Mouse (Mus musculus): ENCODE measurements around the gene Gm40193.
A peak's percentile ranks its signal among the peaks of the same experiment; 100 is the strongest.

The Gm40193 gene

DNA sequence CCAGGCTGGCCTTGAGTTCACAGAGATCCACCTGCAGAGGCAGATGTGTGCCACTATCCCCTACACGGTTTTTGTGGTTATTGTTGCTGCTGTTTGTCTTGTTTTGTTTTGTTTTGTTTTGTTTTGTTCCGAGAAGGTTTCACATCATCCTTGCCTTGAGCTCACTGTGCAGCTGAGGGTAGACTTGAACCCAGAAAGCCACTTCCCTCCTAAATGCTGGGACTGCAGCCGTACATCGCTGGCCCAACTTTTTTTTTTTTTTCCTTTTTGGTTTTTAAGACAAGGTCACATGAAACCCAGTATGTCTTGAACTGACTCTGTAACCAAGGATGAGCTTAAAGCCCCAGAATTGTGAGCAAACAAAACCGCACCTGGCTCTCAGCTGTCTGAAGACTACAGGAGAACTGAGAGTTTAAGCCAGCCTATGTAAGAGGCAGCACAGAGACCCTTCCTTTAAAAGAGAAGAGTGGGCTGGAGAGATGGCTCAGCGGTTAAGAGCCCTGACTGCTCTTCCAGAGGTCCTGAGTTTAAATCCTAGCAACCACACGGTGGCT is 25.7 kb downstream of the Gm40193 start:
- no peak for DNase-seq (ENCODE audit: extremely low read depth, low read depth)

DNA sequence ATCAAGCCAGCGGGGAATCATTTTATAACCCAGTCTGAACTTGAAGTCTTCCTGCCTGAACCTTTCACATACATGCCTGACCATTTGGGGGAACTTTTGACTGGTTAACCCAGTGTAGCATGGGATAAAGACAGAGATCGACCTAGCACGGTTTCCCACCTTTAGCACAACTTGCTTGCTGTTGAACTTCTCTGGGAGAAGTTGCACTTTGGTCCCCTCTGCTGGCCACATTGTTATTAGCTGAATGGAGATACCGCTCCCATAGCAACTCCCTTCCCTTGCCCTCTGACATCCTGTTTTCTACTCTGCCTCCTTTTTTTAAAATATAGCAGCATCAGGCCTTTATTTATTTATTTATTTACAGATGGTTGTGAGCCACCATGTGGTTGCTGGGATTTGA is 26.4 kb downstream of the Gm40193 start:
- DNase-seq (ENCODE audit: extremely low read depth, low read depth), result peak; percentile 52

DNA sequence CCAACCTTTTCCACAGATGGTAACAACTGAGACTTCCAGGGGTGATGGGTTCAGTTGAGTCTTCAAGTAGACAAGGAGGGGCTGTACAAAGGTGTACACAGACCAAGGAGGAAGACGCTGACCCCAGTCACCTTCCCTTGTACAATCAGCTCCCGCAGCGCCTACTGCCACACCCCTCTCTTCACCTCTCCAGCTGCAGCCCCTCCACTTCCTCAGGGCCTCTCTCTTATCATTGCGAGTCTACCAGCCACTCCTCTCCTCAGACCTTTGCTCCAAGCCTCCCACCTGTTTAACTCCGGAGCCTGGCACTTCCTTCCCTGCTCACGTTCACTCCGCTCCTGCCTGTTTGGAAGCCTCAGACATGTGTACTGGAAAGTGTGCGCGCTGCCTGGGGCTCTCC is 27.8 kb downstream of the Gm40193 start, which contains the start of gene Tm4sf5:
Gene Tm4sf5, plus strand, starts transcription at position 275 of the 400 bp plus-strand sequence.
- peak; percentile 17 for DNase-seq (ENCODE audit: extremely low read depth, low read depth)

DNA sequence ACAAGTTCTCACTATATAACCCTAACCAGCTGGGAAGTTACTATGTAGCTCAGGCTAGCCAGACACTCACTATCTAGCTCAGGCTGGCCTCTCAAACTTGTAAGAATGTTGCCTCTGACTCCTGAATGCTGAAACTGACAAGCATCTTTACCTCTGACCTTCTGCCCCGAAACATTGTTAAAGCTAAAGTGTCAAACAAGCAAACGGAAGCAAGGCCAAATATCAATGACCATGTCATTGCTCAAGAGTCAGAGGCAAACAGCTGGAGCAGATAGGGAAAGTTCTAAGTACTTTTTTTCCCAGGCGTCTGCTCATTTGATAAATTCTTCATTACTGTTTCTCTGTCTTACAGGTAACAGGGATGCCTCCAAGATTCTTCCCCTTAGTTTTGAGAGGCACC is 30.7 kb downstream of the Gm40193 start:
- DNase-seq (ENCODE audit: extremely low read depth, low read depth), result no peak

DNA sequence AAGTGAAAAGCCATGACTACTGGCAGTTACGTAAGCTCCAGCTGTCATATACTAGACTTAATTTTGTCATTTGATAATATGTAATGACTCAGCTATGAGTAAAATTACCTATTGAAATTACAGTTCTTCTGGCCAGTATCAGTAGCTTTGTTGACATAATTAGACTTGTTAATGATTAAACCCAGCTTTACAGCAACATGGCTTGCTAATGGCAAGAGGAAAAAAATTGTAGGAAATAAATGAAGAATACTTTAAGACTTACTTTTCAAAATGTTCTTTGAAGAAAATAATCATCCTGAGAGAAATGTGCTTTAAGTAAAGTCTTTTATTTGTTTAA is 32.3 kb downstream of the Gm40193 start:
- no peak for DNase-seq (ENCODE audit: extremely low read depth, low read depth)

DNA sequence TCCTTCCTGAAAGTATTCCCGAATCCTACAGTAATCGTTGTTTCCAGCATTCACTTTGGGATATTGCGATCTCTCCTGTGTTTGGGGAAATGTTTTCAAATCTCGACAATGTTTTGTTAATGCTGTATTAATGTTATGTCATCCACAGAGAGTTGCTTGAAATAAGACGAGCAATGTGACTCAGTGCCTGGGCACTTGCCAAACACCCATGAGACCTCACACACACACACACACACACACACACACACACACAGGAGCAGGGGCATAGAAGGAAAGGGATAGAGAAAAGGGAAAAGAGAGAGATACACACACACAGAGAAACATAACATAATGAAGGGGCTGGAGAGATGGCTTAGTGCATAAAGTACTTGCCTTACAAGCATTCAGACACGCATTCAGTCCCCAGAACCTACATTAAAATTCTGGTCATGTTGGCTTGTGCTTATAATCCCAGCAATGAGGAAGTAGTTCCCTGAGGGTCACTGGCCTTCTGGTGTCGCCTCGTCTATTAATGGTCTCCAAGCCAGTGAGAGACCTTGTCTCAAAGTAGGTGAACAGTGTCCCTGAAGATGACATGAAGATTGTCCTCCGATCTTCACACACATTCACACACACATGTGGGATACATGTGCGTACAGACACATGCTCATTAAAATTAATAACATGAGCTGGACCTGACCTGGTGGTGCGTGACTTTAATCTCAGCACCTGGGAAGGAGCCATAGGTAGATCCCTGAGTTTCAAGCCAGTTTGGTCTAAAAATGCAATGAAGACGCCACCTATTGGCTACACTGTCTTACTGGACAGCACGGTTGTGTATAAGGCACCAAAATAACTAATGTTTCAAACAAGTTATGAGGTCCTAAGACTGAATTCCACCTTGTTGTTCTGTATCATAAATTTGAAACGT is 32.9 kb downstream of the Gm40193 start:
- DNase-seq (ENCODE audit: extremely low read depth, low read depth), result no peak

DNA sequence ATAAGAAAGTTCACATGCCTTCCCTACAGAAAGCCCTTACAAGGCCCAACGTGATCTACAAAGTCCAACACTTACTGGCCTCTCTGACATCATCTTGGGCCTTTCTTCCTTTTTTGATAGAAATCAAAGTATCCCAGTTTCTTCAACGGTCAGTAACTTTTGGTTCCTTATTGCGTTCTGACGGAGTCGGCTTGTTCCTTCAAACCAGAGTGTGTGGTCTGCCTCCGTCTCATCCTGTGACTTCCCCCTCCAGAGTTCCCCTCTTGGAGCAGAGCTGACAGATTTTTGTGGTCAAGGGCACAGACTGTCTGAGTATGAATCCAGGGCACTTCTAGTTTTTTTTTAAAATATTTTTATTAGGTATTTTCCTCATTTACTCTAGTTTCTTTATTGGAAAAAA is 43.1 kb downstream of the Gm40193 start:
- DNase-seq (ENCODE audit: extremely low read depth, low read depth), result peak; percentile 15

DNA sequence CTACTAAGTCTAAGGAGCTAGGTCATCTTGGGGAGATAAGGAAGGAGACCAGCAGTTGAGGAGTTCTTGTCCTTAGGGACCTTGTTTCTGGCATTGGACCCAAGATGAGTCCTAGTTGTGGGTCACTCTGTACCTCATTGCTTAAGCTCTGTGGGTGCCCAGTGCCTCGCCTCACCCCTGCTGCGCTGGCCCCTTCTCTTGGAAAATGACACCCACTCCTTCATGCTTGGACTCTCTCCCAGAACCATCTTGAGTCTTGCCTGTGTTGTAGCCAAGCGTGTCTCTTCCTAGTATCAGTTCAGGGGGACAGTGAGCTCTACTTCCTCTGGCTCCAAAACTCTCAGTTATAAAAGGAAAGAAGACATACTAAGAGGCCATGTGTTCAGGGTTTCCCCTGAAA is 43.6 kb downstream of the Gm40193 start:
- DNase-seq (ENCODE audit: extremely low read depth, low read depth), result no peak

DNA sequence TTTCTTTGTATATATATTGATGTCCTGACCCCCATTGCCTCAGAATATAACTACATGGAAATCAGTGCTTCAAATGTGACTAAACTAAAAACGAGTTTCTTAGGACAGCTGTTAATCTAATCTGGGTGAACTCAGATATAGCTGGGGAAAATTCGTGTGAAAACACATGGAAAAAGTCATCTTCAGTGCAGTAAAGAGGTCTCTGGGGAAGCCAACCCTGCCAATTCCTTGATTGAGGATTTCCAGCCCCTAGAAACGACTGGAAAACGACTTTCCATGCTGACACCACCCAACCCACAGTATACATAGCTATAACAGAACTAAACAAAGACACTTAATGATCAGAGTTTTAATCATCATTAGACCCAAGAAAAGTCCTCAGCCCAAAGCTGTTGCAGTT is 44.9 kb downstream of the Gm40193 start:
- DNase-seq (ENCODE audit: extremely low read depth, low read depth), result no peak

DNA sequence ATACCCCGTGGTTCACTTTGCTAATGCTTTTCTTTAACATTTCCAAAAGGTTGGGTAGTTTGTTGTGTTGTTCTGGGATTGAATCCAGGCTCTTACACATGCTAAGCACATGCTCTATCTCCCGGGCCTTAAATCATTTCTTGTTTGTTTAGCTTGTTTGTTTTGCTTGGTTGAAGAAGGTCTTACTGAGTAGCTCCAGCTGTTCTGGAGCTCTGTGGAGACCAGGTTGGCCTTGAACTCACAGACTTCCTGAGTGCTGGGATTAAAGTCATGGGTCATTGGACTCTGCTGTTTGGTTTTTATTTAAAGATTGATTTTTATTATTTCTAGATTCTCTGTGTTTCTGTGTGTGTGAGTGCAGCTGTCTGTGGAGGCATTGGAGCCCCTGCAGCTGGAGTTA is 47.2 kb downstream of the Gm40193 start:
- DNase-seq (ENCODE audit: extremely low read depth, low read depth), result no peak

Data from MEL-GATA-1-ER (cell line).